Mouse (Mus musculus) ovary, adult 10 weeks (tissue): ENCODE data around the gene Zfp595. TPM values are rescaled to one million over a fixed set of nuclear protein-coding genes. Genes with fewer than 3 reads are reported as not detected.

Experiments
- polyA plus RNA-seq: library from polyadenylated mRNA; stranded (reverse); fragments of 350-450 nt; fragmentation: Illumina TruSeq; extraction: RNeasy Lipid Tissue Mini Kit (QIAGEN cat#74804); gene quantifications from one replicate; pipeline ENCODE4 v1.2.3, GENCODE M21; 2014

The Zfp595 gene
- polyA plus RNA-seq, result 39.4 TPM

GRCm38 (mm10) chr13:67332019-67332724 is at the start of gene Zfp595:
Gene Zfp595, minus strand, starts transcription at chr13:67332570.

GRCm38 (mm10) chr13:67375050-67375911 is 42.9 kb upstream of the Zfp595 start, which contains the start of the genes Gm28041 and Zfp456:
Gene Gm28041, minus strand, starts transcription at chr13:67375733.
Gene Zfp456, minus strand, starts transcription at chr13:67375810.

GRCm38 (mm10) chr13:67360131-67360744 is 27.9 kb upstream of the Zfp595 start, which contains the start of the genes Gm28044 and Zfp953:
Gene Gm28044, minus strand, starts transcription at chr13:67360536.
Gene Zfp953, minus strand, starts transcription at chr13:67360605.

GRCm38 (mm10) chr13:67305822-67306672 is 26.3 kb downstream of the Zfp595 start, which contains the start of gene Zfp457:
Gene Zfp457, minus strand, starts transcription at chr13:67306485.

GRCm38 (mm10) chr13:67278314-67278713 is 54.1 kb downstream of the Zfp595 start, which contains the start of gene Zfp458:
Gene Zfp458, minus strand, starts transcription at chr13:67278466.

Other genes with a start within 250 kb of the Zfp595 start
- 42.0 TPM for gene Zfp708, start 234.6 kb downstream of the Zfp595 start, polyA plus RNA-seq
- gene Gm28557, start 224.0 kb downstream of the Zfp595 start, polyA plus RNA-seq, result 7.5 TPM
- 1.8 TPM for gene Rslcan18, start 216.3 kb downstream of the Zfp595 start, polyA plus RNA-seq
- 30.8 TPM for gene Zfp759, start 210.9 kb downstream of the Zfp595 start, polyA plus RNA-seq
- gene Rsl1, start 159.4 kb downstream of the Zfp595 start, polyA plus RNA-seq, result 42.0 TPM
- gene Zfp455, start 138.1 kb downstream of the Zfp595 start, polyA plus RNA-seq, result 23.7 TPM
- gene Zfp458, start 54.1 kb downstream of the Zfp595 start, polyA plus RNA-seq, result 11.5 TPM
- 0.63 TPM for gene Zfp457, start 26.1 kb downstream of the Zfp595 start, polyA plus RNA-seq
- not detected for gene Gm28044, start 28.0 kb upstream of the Zfp595 start, polyA plus RNA-seq
- gene Zfp953, start 28.0 kb upstream of the Zfp595 start, polyA plus RNA-seq, result 26.2 TPM
- gene Gm28041, start 43.2 kb upstream of the Zfp595 start, polyA plus RNA-seq, result not detected
- 17.6 TPM for gene Zfp456, start 43.2 kb upstream of the Zfp595 start, polyA plus RNA-seq
- 37.0 TPM for gene Zfp429, start 67.2 kb upstream of the Zfp595 start, polyA plus RNA-seq
- gene Zfp459, start 88.8 kb upstream of the Zfp595 start, polyA plus RNA-seq, result 6.3 TPM
- gene Zfp874a, start 119.1 kb upstream of the Zfp595 start, polyA plus RNA-seq, result 88.4 TPM
- gene Zfp874b, start 151.7 kb upstream of the Zfp595 start, polyA plus RNA-seq, result 66.5 TPM
- 64.3 TPM for gene Zfp58, start 168.0 kb upstream of the Zfp595 start, polyA plus RNA-seq
- gene Gm26965, start 193.6 kb upstream of the Zfp595 start, polyA plus RNA-seq, result not detected
- gene Zfp87, start 193.6 kb upstream of the Zfp595 start, polyA plus RNA-seq, result 47.2 TPM
- 57.5 TPM for gene Zfp748, start 221.3 kb upstream of the Zfp595 start, polyA plus RNA-seq